Mouse (Mus musculus): ENCODE data around the gene Fgf5.

Gene Fgf5

GRCm38 (mm10) chr5:98305673-98306072 lies 51.7 kb downstream of the Fgf5 start:
- no peak for DNase-seq (ENCODE audit: low spot score)

- DNase-seq (ENCODE audit: low spot score): no peak
Observed at GRCm38 (mm10) chr5:98306528-98306927, 52.5 kb downstream of the Fgf5 start.

GRCm38 (mm10) chr5:98326625-98327024 lies 72.6 kb downstream of the Fgf5 start:
- no peak for DNase-seq (ENCODE audit: low spot score)
